Mouse (Mus musculus) cortical plate, adult 2 months (tissue): ENCODE measurements around the gene Cbfa2t3.

Experiments
- CTCF ChIP-seq: fragments of 200-500 bp; IDR thresholded peaks from 2 replicates; pipeline ENCODE4 v1.5.1; 2011; ENCODE audit warnings: mild to moderate bottlenecking, control low read depth, low read length; ENCODE audit not compliant: insufficient read depth; ENCODE audit errors: extremely low read depth
- POLR2A ChIP-seq: fragments of 200-500 bp; IDR thresholded peaks from 2 replicates; pipeline ENCODE4 v1.6.1; 2011; ENCODE audit warnings: mild to moderate bottlenecking, low read length, control low read depth; ENCODE audit not compliant: insufficient read depth; ENCODE audit errors: extremely low read depth

GRCm38 (mm10) chr8:122727412-122727811 is 28.5 kb upstream of the Cbfa2t3 start:
- TF ChIP-seq CTCF = no peak
- TF ChIP-seq POLR2A = no peak
